Comparison of ENCODE assay signal across 8 mouse cellular contexts in genomic region chr10:82833926-82834325, GRCm38 (mm10). TPM values are rescaled to one million over a fixed set of nuclear protein-coding genes. Genes with fewer than 3 reads are reported as not detected.
DNase-seq lines count a peak whose midpoint lies in the region; ATAC-seq and TF ChIP-seq lines count a peak whose summit lies in the region.

Gene Txnrd1, plus strand, starts transcription at chr10:82833951.

- no peaks in the 10 kb centered on the region for H3K27me3 ChIP-seq in midbrain, embryonic 10.5 days (ENCODE audit: low read depth, poor library complexity, severe bottlenecking)

- TF ChIP-seq POLR2A in brain, embryonic 14.5 days (IDR thresholded peaks at IDR 0.05; ENCODE audit: borderline replicate concordance, extremely low read depth, insufficient read depth, insufficient read length, poor library complexity, severe bottlenecking), result no peak

- WGBS in midbrain, embryonic 10.5 days, result 78% methylated on average over 9 of the region's 9 CpGs

- peaks cover 14% of the 10 kb centered on the region for H3K4me1 ChIP-seq in midbrain, embryonic 10.5 days

- ATAC-seq in granulocyte monocyte progenitor cell, adult 5-6 weeks (replicated peaks; ENCODE audit: poor library complexity, severe bottlenecking), result no peak

- H3K4me3 ChIP-seq in midbrain, embryonic 10.5 days, result no peak within 1 kb of the TSS

- DNase-seq in left cerebral cortex, adult 18-20 months (ENCODE audit: low spot score in 2 of 2), result no peak
- no peak for DNase-seq in left cerebral cortex, adult 11 months (ENCODE audit: low spot score)
- DNase-seq in brain, embryonic 14.5 days (ENCODE audit: low read depth), result no peak
- no peak for DNase-seq in layer of hippocampus, postnatal 10 days (ENCODE audit: low spot score in 2 of 2)
- DNase-seq in midbrain, embryonic 10.5 days (ENCODE audit: low spot score), result no peak
- no peak for DNase-seq in urinary bladder, postnatal 36 days (ENCODE audit: low spot score in 2 of 2)
- DNase-seq in right cerebral cortex, postnatal 10 days (ENCODE audit: low spot score in 2 of 2), result no peak

- no peak for TF ChIP-seq CTCF in brain, embryonic 14.5 days (IDR thresholded peaks at IDR 0.05; ENCODE audit: borderline replicate concordance, extremely low read depth, insufficient read depth, insufficient read length)

- no peak within 1 kb of the TSS for H3K27ac ChIP-seq in midbrain, embryonic 10.5 days (replicated peaks)

- no peaks in the 10 kb centered on the region for H3K9me3 ChIP-seq in midbrain, embryonic 10.5 days (replicated peaks)

- no peaks in the 10 kb centered on the region for H3K36me3 ChIP-seq in midbrain, embryonic 10.5 days

RNA-seq across cellular contexts. Expression of gene Txnrd1, which starts in this region (rescaled TPM):
- total RNA-seq in left cerebral cortex, adult 18-20 months (2021), result 10 to 100 TPM; 50.2 to 53.9 TPM
- 105 and 115 TPM in 2 replicates for polyA plus RNA-seq in brain, embryonic 14.5 days (2012; rRNA removed)
- 59.2 and 69.7 TPM in 2 replicates for total RNA-seq in granulocyte monocyte progenitor cell, adult 5-6 weeks (2014; fragmentation: Nextera tagmentation)
- 85.1 and 91.5 TPM in 2 replicates for total RNA-seq in granulocyte monocyte progenitor cell, adult 5-6 weeks (2017)
- 10 to 100 TPM; 74.1 to 77.4 TPM for total RNA-seq in layer of hippocampus, postnatal 10 days (2021)
- 163 and 169 TPM in 2 replicates for polyA plus RNA-seq in midbrain, embryonic 10.5 days (2016; fragmentation: Nextera tagmentation; extraction: Ambion mirVana)
